Mouse (Mus musculus) gastrocnemius, postnatal 25 days (tissue): ENCODE measurements around the gene 1700123K08Rik. TPM values are rescaled to one million over a fixed set of nuclear protein-coding genes. Genes with fewer than 3 reads are reported as not detected.
"Not testable (repeated sequence)": the region's sequence is repeated elsewhere in the genome, so short reads cannot be mapped to it uniquely, and the experiment has no call there.

Source experiments
- DNase-seq: peaks from one replicate; pipeline ENCODE4 v3.0.0; 2022
- long read RNA-seq, 2 experiments: library from polyadenylated mRNA; stranded (forward); transcript quantifications; one replicate each; pipeline ENCODE4 v2.0.0; 2021
- microRNA-seq, 2 experiments: library from miRNA; unstranded; fragments of <30 nt; microRNA quantifications; one replicate each; pipeline ENCODE4 v1.2.0; 2021; ENCODE audit warnings: borderline replicate concordance in 2 of 2
- total RNA-seq, 2 experiments: library from RNA; stranded (reverse); gene quantifications; 1 replicate in 1 of 2; 2 replicates in 1 of 2; pipeline ENCODE4 v1.2.3; 2021

1700123K08Rik gene
- not detected for total RNA-seq
- long read RNA-seq, experiment 1 = 0 reads
- long read RNA-seq, experiment 2 = 0 reads

DNA sequence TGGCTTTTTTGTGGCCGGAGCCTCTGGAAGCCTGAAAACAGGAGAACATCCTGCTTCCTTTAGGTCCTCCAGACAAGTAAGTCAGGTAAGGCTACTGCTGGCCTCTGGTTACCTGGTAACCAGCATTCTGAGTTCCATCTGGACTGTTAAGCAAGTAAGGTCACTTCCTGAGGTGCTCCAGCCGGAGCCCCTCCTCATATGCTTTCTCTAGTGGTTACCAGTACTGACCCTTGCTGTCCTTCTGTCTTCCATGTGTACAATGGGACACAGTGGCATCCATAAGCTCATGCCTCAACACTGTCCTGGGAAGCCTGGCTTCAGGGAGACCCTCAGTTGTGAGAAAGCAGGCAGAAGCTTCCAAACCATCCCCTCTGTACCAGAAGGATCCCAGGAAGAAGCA, at the start of gene 1700123K08Rik:
1700123K08Rik (minus strand) TSS at position 101 of the 400 bp plus-strand sequence.
- not testable (repeated sequence) for DNase-seq

DNA sequence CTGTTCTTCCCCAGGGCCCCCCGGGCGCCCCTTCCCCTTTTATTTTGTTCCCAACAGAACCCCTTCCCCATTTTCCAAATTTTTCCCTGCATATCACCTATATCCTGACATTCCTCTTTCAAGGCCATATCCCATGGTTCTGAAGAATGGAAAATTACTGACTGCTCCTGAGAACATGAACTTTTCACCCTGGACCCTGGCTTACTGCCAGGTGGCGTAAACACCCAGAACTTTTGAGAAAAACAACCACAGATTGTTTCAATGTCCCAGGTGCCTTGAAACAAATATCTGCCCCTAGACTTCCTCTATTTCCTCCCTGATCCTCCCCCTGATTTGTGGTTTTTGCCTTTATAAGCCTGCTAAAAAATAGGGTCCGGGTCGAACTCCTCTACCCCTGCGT, 22.9 kb upstream of the 1700123K08Rik start:
- no peak for DNase-seq

DNA sequence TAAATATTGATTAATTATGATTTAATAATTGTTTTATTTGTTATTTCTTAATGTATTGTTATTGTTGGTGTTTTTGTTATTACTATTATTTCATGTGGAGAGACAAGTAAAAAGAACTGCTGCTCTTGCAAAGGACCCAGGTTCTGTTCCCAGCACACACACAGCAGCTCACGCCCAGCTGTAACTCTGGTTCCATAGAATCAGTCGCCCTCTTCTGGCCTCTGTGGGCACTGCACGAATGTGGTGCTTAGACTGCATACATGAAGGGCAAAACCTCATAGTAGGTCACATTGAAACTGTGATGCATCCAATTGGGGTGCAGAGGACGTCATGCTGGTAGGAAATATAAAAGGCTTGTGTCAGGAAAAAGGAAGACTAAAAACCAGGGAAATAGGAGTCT, 7.1 kb upstream of the 1700123K08Rik start:
- no peak for DNase-seq

DNA sequence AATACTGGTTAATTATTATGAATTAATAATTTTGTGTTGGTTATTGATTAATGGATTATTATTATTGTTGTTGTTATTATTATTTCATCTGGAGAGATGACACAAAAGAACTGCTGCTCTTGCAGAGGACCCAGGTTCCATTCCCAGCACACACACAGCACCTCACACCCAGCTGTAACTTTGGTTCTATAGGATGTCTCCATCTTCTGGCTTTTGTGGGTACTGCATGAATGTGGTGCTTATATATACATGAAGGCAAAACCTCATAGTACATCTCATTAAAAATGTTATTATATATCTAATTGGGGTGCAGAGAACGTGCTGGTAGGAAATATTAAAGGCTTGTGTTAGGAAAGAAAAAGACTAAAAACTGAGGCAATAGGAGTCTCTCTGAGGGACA, 11.8 kb downstream of the 1700123K08Rik start:
- no peak for DNase-seq

DNA sequence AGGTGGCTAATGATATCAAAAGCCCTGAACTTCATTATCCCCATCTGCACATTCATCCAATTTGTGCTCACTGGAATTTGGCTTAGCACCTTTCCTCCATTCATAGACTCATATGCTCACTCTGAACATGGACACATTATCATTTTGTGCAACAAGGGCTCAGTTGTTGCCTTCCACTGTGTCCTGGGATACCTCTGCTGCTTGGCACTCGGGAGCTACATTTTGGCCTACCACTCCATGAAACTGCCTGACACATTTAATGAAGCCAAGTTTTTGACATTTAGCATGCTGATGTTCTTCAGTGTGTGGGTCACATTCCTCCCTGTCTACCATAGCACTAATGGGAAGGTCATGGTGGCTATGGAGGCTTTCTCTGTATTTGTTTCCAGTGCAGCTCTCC, 32.0 kb downstream of the 1700123K08Rik start:
- no peak for DNase-seq

Small RNA genes lying within 50 kb of the gene (microRNA-seq; reads per million reads assigned to microRNA genes)
- 0 reads per million in 2 experiments for gene Gm24082

Other genes starting within 250 kb of the 1700123K08Rik start
- gene Pvrig, start 222.8 kb downstream of the 1700123K08Rik start, total RNA-seq = not detected
- 1 to 10 TPM; 2.1 to 2.9 TPM for gene Zfp157, start 123.2 kb downstream of the 1700123K08Rik start, total RNA-seq
- 10 to 100 TPM; 10.7 to 11.5 TPM for gene Zfp68, start 55.0 kb upstream of the 1700123K08Rik start, total RNA-seq
- 1 to 10 TPM; 2.5 to 2.6 TPM for gene A430033K04Rik, start 58.1 kb upstream of the 1700123K08Rik start, total RNA-seq
- gene Fam20c, start 189.8 kb upstream of the 1700123K08Rik start, total RNA-seq = 10 to 100 TPM; 14.2 to 19.2 TPM